Mouse (Mus musculus): ENCODE measurements around the gene Vmn1r193. TPM values are rescaled to one million over a fixed set of nuclear protein-coding genes. Genes with fewer than 3 reads are reported as not detected.
"Not testable (repeated sequence)": the region's sequence is repeated elsewhere in the genome, so short reads cannot be mapped to it uniquely, and the experiment has no call there.

Gene Vmn1r193
- polyA plus RNA-seq (2015; fragmentation: Nextera tagmentation; extraction: Ambion mirVana), result not detected in 2 replicates

DNA sequence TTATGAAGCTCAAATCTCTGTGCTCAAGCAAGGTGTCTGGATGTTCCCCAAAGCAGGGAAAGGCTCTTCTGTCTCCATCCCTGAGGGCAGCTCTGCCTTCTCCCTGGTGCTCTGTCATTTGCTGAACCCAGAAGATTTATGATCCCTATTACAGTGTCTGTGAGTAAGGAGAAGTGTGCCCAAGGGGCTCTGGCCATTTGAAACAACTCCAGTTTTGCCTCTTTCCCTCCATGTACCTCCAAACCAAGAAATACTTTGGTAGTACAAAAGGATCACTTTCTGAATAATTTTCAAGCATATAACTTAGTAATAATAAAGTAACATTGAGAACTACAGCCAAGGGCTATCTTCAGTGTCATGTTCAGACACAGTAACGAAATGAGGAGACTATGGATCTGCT is at the start of gene Vmn1r193:
Vmn1r193 (minus strand) TSS at position 101 of the 400 bp plus-strand sequence.
- not testable (repeated sequence) for H3K4me2 ChIP-seq (ENCODE audit: low read depth, low read length); H3K9ac ChIP-seq (ENCODE audit: low read length); ATAC-seq (ENCODE audit: low read depth); H3K4me1 ChIP-seq (replicated peaks; ENCODE audit: control insufficient read depth, insufficient read depth, low read length); H3K27ac ChIP-seq (ENCODE audit: low read length); H3K27me3 ChIP-seq (ENCODE audit: control insufficient read depth, insufficient read depth, low read depth, low read length); H3K9me3 ChIP-seq (ENCODE audit: control insufficient read depth, low read length); H3K4me3 ChIP-seq (ENCODE audit: low read length); H3K36me3 ChIP-seq (ENCODE audit: control insufficient read depth, insufficient read depth, low read length)
- 57% methylated on average over 1 of the region's 1 CpGs for WGBS

DNA sequence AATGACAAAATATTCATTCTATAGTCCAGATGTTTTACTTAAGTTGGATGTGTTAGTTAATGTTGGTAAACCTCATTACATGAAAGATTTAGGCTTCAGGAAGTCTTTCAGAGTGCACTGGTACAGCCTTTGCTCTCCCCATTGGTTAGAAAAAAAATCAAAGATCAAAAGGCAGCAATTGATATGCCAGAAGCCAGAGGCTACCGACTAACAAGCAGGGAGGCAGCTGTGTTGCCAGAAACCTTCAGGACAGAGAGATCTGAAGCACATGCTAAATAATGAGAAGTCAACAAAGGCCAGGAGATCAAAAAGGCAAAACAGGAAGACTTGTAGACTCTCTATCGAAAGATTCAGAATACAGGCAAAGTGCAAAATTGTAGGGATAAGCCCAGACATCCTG is 48.8 kb upstream of the Vmn1r193 start:
- WGBS, result 40% methylated on average over 2 of the region's 2 CpGs
- no peak overlapping the region for H3K9ac ChIP-seq (ENCODE audit: low read length)
- no peak for ATAC-seq (ENCODE audit: low read depth)

DNA sequence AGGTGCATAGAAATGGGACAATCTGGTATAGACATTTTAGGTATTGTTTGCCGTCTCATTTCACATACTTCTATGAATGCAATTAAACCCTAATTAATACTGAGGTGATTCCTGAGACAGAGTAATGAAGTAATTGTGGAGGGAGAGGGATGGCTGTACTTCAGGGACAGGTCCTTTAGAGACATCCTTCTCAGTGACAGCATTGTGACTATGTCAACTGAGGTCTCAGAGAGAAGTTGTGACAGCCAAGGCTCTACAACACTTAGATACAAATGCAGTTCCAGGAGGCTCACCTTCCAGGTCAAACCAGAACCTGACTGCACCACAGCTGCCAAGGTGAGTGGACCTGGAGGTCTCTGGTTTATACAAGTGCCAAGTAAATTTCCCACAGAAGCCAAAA is 47.3 kb upstream of the Vmn1r193 start, which contains the start of gene Vmn1r195:
Vmn1r195 (plus strand) TSS at position 301 of the 400 bp plus-strand sequence.
- not testable (repeated sequence) for H3K4me3 ChIP-seq (ENCODE audit: low read length); H3K36me3 ChIP-seq (ENCODE audit: control insufficient read depth, insufficient read depth, low read length); H3K4me1 ChIP-seq (replicated peaks; ENCODE audit: control insufficient read depth, insufficient read depth, low read length); H3K27me3 ChIP-seq (ENCODE audit: control insufficient read depth, insufficient read depth, low read depth, low read length); H3K4me2 ChIP-seq (ENCODE audit: low read depth, low read length); H3K9me3 ChIP-seq (ENCODE audit: control insufficient read depth, low read length); ATAC-seq (ENCODE audit: low read depth); H3K27ac ChIP-seq (ENCODE audit: low read length); H3K9ac ChIP-seq (ENCODE audit: low read length)
- 93% methylated on average over 1 of the region's 1 CpGs for WGBS

More for the DNA sequence above, 48.8 kb upstream of the Vmn1r193 start:
- Histone ChIP-seq H3K27ac (ENCODE audit: low read length) (no peak overlapping the region), H3K4me2 (ENCODE audit: low read depth, low read length) (no peak overlapping the region), H3K4me3 (ENCODE audit: low read length) (no peak overlapping the region), H3K9me3 (ENCODE audit: control insufficient read depth, low read length) (no peaks in the 10 kb centered on the region), H3K4me1 (replicated peaks; ENCODE audit: control insufficient read depth, insufficient read depth, low read length) (no peaks in the 10 kb centered on the region), H3K36me3 (ENCODE audit: control insufficient read depth, insufficient read depth, low read length) (no peaks in the 10 kb centered on the region), H3K27me3 (ENCODE audit: control insufficient read depth, insufficient read depth, low read depth, low read length) (no peaks in the 10 kb centered on the region)

DNA sequence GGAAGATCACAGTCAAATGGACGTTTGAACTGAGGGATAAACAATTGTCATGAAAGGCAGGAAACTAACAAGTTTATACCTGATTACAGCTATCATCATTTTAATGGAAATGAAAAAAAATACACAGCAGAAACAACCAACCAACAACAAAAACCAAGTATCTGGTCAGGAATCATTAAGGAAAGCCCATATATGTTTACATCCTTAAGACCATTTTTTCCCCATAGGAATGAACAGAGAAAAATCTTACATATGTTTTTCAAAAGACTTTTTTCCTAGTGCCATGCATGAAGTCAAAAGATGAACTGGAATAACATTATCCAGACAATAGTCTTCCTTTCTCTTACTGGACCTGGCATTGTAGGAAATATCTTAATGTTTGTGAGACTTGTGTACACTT is 21.0 kb upstream of the Vmn1r193 start, which contains the start of gene Vmn1r194:
Vmn1r194 (plus strand) TSS at position 301 of the 400 bp plus-strand sequence.
- no peak within 1 kb of the TSS for H3K27ac ChIP-seq (ENCODE audit: low read length)
- H3K4me1 ChIP-seq (replicated peaks; ENCODE audit: control insufficient read depth, insufficient read depth, low read length), result no peaks in the 10 kb centered on the region
- no peaks in the 10 kb centered on the region for H3K27me3 ChIP-seq (ENCODE audit: control insufficient read depth, insufficient read depth, low read depth, low read length)
- no peak within 1 kb of the TSS for H3K9ac ChIP-seq (ENCODE audit: low read length)
- H3K4me3 ChIP-seq (ENCODE audit: low read length), result no peak within 1 kb of the TSS
- H3K9me3 ChIP-seq (ENCODE audit: control insufficient read depth, low read length), result no peaks in the 10 kb centered on the region
- H3K36me3 ChIP-seq (ENCODE audit: control insufficient read depth, insufficient read depth, low read length), result no peaks in the 10 kb centered on the region
- ATAC-seq (ENCODE audit: low read depth), result no peak
- WGBS, result 17% methylated on average over 1 of the region's 1 CpGs
- no peak within 1 kb of the TSS for H3K4me2 ChIP-seq (ENCODE audit: low read depth, low read length)

DNA sequence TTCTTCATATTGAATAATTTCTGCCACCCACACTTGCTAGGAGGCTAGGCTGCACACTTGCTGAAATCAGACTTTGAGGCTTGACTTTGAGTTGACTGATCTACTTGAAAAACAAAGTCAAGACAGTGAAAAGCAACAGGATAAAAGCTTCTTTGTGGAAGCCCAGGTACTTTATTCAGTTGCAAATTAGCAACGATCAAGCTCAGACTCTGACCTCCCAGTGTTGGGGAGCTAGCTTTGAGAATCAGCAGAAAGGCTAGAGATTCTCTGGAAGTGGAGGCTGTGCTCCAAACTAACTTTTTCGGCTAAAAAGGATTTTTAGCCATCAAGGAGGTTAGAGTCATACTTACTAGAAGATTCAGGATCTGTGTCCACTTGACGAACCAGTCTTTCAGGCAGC is 30.2 kb downstream of the Vmn1r193 start:
- not testable (repeated sequence) for H3K36me3 ChIP-seq (ENCODE audit: control insufficient read depth, insufficient read depth, low read length); H3K4me2 ChIP-seq (ENCODE audit: low read depth, low read length); H3K4me3 ChIP-seq (ENCODE audit: low read length); H3K27me3 ChIP-seq (ENCODE audit: control insufficient read depth, insufficient read depth, low read depth, low read length); H3K9me3 ChIP-seq (ENCODE audit: control insufficient read depth, low read length); H3K4me1 ChIP-seq (replicated peaks; ENCODE audit: control insufficient read depth, insufficient read depth, low read length); H3K9ac ChIP-seq (ENCODE audit: low read length); ATAC-seq (ENCODE audit: low read depth); H3K27ac ChIP-seq (ENCODE audit: low read length)
- WGBS, result 70% methylated on average over 3 of the region's 3 CpGs

DNA sequence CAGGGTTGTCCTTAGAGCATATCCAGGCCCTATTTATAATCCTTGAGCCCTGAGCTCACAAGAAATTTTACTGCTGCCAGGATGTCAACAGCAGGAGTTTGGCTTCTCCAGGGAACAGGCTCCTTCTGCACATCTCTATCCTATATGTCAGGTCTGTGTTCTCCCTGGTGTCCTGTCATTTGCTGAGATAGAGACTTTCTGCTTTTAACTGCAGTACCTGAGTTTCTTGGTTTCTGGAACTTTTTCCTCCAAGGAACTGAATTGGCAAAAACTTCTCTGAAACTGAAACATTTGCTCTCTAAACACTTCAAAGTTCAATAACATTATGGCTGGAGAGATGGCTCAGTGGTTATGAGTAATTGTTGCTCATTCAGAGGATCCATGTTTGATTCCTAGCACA is 31.9 kb downstream of the Vmn1r193 start, which contains the start of gene Vmn1r192:
Vmn1r192 (minus strand) TSS at position 101 of the 400 bp plus-strand sequence.
- Histone ChIP-seq H3K9me3 (ENCODE audit: control insufficient read depth, low read length) (no peaks in the 10 kb centered on the region), H3K4me1 (replicated peaks; ENCODE audit: control insufficient read depth, insufficient read depth, low read length) (no peaks in the 10 kb centered on the region), H3K27ac (ENCODE audit: low read length) (no peak within 1 kb of the TSS), H3K4me3 (ENCODE audit: low read length) (no peak within 1 kb of the TSS), H3K9ac (ENCODE audit: low read length) (no peak within 1 kb of the TSS), H3K36me3 (ENCODE audit: control insufficient read depth, insufficient read depth, low read length) (no peaks in the 10 kb centered on the region), H3K4me2 (ENCODE audit: low read depth, low read length) (no peak within 1 kb of the TSS), H3K27me3 (ENCODE audit: control insufficient read depth, insufficient read depth, low read depth, low read length) (no peaks in the 10 kb centered on the region)
- no peak for ATAC-seq (ENCODE audit: low read depth)

DNA sequence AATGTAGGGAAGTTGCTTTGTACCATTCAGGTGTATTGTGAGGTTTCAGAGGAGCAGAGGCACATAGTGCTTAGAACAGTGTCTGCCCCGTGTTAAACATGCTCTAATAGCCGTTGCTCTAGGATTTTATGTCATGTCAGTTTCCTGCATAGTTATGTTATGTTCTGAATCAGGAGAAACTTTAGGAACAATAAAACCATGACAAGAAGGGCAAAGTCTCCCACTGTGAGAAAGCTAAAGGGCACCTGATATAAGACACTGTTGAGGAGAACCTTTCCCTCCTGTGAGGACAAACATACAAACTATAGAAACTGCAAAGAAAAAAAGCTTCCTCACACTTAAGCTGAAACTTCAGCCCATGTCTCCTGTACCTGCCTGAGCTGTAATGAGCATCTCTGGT is 32.6 kb downstream of the Vmn1r193 start:
- Histone ChIP-seq H3K36me3 (ENCODE audit: control insufficient read depth, insufficient read depth, low read length) (no peaks in the 10 kb centered on the region), H3K4me1 (replicated peaks; ENCODE audit: control insufficient read depth, insufficient read depth, low read length) (no peaks in the 10 kb centered on the region), H3K4me2 (ENCODE audit: low read depth, low read length) (no peak overlapping the region), H3K4me3 (ENCODE audit: low read length) (no peak overlapping the region), H3K9ac (ENCODE audit: low read length) (no peak overlapping the region), H3K27ac (ENCODE audit: low read length) (no peak overlapping the region), H3K9me3 (ENCODE audit: control insufficient read depth, low read length) (no peaks in the 10 kb centered on the region), H3K27me3 (ENCODE audit: control insufficient read depth, insufficient read depth, low read depth, low read length) (no peaks in the 10 kb centered on the region)
- 72% methylated on average over 2 of the region's 2 CpGs for WGBS
- no peak for ATAC-seq (ENCODE audit: low read depth)

DNA sequence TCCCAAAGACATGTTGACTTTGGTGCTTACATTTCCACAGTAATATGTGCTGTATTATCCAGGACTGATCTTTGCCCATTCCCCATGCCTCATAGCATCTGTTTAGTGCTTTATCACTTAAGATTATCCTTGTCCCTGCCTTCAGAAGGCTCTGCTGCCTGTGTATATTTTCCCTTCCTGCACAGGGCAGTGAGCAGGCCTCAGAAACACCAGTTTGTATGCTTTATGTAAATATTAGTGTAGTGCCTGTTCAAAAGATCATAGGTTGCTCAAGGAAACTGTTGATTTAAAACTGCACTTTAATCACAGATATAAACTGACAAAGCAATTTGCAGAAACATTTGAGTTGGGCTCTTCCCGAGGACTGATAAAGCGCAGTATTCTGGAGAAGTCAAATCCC is 33.6 kb downstream of the Vmn1r193 start:
- no peak overlapping the region for H3K27ac ChIP-seq (ENCODE audit: low read length)
- H3K36me3 ChIP-seq (ENCODE audit: control insufficient read depth, insufficient read depth, low read length), result no peaks in the 10 kb centered on the region
- no peak for ATAC-seq (ENCODE audit: low read depth)
- no peaks in the 10 kb centered on the region for H3K27me3 ChIP-seq (ENCODE audit: control insufficient read depth, insufficient read depth, low read depth, low read length)
- H3K4me2 ChIP-seq (ENCODE audit: low read depth, low read length), result no peak overlapping the region
- no peak overlapping the region for H3K4me3 ChIP-seq (ENCODE audit: low read length)
- H3K4me1 ChIP-seq (replicated peaks; ENCODE audit: control insufficient read depth, insufficient read depth, low read length), result no peaks in the 10 kb centered on the region
- 22% methylated on average over 2 of the region's 2 CpGs for WGBS
- no peak overlapping the region for H3K9ac ChIP-seq (ENCODE audit: low read length)
- H3K9me3 ChIP-seq (ENCODE audit: control insufficient read depth, low read length), result no peaks in the 10 kb centered on the region

DNA sequence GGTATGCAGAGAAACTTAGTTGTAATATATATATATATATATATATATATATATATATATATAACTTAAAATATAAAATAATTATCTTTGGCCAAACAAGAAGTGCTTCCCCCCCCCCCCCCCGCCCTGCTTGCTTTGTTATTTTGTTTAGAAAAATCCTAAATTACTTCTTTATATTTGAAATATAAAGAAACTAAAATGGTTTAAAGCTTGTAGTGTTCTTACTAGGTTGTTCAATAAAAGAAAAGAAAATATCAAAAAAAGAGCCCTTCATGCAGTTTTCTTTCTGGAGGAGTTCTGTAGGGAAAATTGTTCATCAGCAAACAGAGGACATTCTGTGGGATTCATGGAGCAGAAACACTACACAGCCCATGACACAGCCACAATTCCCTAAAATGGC is 39.1 kb downstream of the Vmn1r193 start, which contains the start of gene Vmn1r191:
Vmn1r191 (minus strand) TSS at position 101 of the 400 bp plus-strand sequence.
- WGBS, result 73% methylated on average over 1 of the region's 1 CpGs
- Histone ChIP-seq H3K4me2 (ENCODE audit: low read depth, low read length) (no peak within 1 kb of the TSS), H3K27ac (ENCODE audit: low read length) (no peak within 1 kb of the TSS), H3K36me3 (ENCODE audit: control insufficient read depth, insufficient read depth, low read length) (no peaks in the 10 kb centered on the region), H3K4me3 (ENCODE audit: low read length) (no peak within 1 kb of the TSS), H3K9me3 (ENCODE audit: control insufficient read depth, low read length) (no peaks in the 10 kb centered on the region), H3K9ac (ENCODE audit: low read length) (no peak within 1 kb of the TSS), H3K27me3 (ENCODE audit: control insufficient read depth, insufficient read depth, low read depth, low read length) (no peaks in the 10 kb centered on the region), H3K4me1 (replicated peaks; ENCODE audit: control insufficient read depth, insufficient read depth, low read length) (no peaks in the 10 kb centered on the region)
- no peak for ATAC-seq (ENCODE audit: low read depth)

DNA sequence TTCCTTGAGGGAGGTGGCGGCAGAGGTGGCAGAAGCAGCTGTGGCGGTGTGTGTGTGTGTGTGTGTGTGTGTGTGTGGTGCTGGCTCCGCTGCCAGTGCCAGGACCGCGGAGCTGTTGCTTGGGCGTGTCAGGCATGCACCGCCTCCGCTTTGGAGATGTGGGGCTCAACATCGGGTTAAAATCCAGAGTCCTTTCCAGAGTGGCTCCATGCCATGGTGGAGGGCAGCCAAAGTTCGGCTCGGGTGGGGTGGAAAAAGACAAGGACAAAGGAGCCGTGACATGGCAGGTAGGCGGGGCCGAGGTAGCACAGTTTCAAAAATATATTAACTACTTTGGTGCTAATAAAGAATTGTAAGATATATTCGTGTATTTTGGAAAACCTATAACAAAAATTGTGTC is 54.5 kb downstream of the Vmn1r193 start:
- Histone ChIP-seq H3K9me3 (ENCODE audit: control insufficient read depth, low read length) (peaks cover 5% of the 10 kb centered on the region), H3K4me2 (ENCODE audit: low read depth, low read length) (no peak overlapping the region), H3K4me1 (replicated peaks; ENCODE audit: control insufficient read depth, insufficient read depth, low read length) (no peaks in the 10 kb centered on the region), H3K4me3 (ENCODE audit: low read length) (no peak overlapping the region), H3K9ac (ENCODE audit: low read length) (no peak overlapping the region), H3K27ac (ENCODE audit: low read length) (no peak overlapping the region), H3K27me3 (ENCODE audit: control insufficient read depth, insufficient read depth, low read depth, low read length) (no peaks in the 10 kb centered on the region), H3K36me3 (ENCODE audit: control insufficient read depth, insufficient read depth, low read length) (no peaks in the 10 kb centered on the region)
- 91% methylated on average over 15 of the region's 15 CpGs for WGBS
- no peak for ATAC-seq (ENCODE audit: low read depth)
